Mouse (Mus musculus): ENCODE measurements around the gene Hpca. TPM values are rescaled to one million over a fixed set of nuclear protein-coding genes. Genes with fewer than 3 reads are reported as not detected.

Hpca gene
- polyA plus RNA-seq, 1 experiment from 2014 or later: 5.2 TPM

GRCm38 (mm10) chr4:129134799-129135585 is 13.2 kb upstream of the Hpca start:
- Histone ChIP-seq H3K4me2 (replicated peaks) (peak overlapping the region; percentile 51), H3K27ac (no peak overlapping the region), H3K9me3 (no peaks in the 10 kb centered on the region), H3K4me1 (replicated peaks) (peaks cover 27% of the 10 kb centered on the region), H3K27me3 (replicated peaks) (peaks cover 20% of the 10 kb centered on the region), H3K9ac (0 out of 2 replicates have a peak overlapping the region, but pooled peaks have one; percentile 16), H3K4me3 (replicated peaks) (no peak overlapping the region), H3K36me3 (no peaks in the 10 kb centered on the region)
- peak; percentile 41; the same call in 1 of the 2 replicates for ATAC-seq
- 14% methylated on average over 15 of the region's 15 CpGs for WGBS

DNA sequence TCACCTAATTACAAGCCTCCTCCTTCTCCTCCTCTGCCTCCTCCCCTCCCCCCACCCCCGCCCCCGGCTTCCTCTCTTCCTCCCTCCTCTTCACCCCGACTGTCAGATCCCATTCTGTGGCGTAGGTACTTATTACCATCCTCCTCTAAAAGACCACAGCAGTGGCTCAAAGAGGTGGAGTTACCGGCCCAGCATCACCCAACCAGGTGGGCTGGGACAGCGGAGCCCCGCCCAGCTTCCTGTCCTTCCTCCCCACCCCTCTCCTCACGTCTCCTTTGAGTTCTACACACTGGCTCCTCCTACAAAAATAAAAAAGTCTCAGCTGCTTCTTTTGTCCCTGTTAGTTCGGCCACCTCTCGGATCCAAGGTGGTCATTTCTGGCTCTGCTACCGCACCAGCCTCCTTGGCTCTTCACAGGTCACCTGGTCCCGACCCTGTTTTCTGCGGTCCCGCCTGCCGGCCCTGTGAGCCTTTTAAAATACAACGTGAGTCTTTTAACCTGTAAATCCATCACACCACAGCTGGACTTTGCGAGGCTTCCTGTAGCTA is 9.0 kb upstream of the Hpca start:
- Histone ChIP-seq H3K9me3 (no peaks in the 10 kb centered on the region), H3K27me3 (replicated peaks) (peaks cover 5% of the 10 kb centered on the region), H3K4me1 (replicated peaks) (peaks cover 27% of the 10 kb centered on the region), H3K4me3 (replicated peaks) (peak overlapping the region; percentile 26), H3K4me2 (replicated peaks) (peak overlapping the region; percentile 55), H3K36me3 (no peaks in the 10 kb centered on the region), H3K27ac (no peak overlapping the region), H3K9ac (peak overlapping the region; percentile 28)
- ATAC-seq: peak; percentile 69
- WGBS: 5% methylated on average over 17 of the region's 17 CpGs

DNA sequence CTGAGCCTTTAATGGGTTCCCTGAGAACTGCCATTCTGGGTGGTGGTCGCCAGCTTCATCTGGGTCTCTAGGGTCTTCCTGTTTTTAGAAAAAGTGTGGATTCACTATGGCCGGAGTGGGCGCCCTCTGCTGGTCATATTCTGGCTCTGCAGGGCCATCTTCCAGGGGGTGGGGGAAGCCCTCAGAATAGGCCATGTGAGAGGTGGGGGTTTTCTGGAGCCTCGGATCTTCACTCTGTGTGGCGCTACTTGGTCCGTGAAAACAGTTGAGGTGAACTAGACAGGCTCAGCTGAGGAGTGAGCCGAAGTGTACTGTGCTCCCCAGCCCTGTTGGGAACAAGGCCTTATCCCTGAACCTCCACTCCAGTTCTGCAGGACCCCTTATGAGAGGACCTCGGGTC is 8.3 kb upstream of the Hpca start:
- Histone ChIP-seq H3K9ac (no peak overlapping the region), H3K4me1 (replicated peaks) (peaks cover 33% of the 10 kb centered on the region), H3K4me2 (replicated peaks) (peak overlapping the region; percentile 55), H3K27me3 (replicated peaks) (peaks cover 2% of the 10 kb centered on the region; the same call in 1 of the 2 replicates), H3K27ac (no peak overlapping the region), H3K4me3 (replicated peaks) (no peak overlapping the region), H3K36me3 (no peaks in the 10 kb centered on the region), H3K9me3 (no peaks in the 10 kb centered on the region)
- 5% methylated on average over 8 of the region's 8 CpGs for WGBS
- peak; percentile 39 for ATAC-seq

DNA sequence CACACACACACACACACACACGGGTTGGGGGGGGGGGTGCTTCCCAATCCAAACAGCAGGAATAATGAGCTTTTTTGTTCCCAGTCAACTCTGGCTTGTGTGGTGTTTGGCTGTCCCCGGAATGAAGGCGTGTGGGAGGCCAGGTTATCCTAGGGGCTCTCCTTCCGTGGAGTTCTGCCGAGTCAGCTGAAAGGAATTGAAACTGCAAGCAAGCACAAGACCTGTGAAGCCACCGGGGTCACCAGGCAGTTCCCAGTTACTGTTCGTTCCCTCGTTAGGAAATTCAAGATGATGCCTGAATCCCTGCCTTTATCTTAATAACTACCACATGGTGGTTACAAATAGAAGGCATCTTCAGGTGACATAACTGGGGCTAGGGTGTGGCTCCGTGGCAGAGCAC is 7.6 kb upstream of the Hpca start:
- Histone ChIP-seq H3K27me3 (replicated peaks) (peaks cover 5% of the 10 kb centered on the region; the same call in 1 of the 2 replicates), H3K9ac (no peak overlapping the region), H3K27ac (no peak overlapping the region), H3K4me3 (replicated peaks) (no peak overlapping the region), H3K9me3 (no peaks in the 10 kb centered on the region), H3K4me2 (replicated peaks) (0 out of 2 replicates have a peak overlapping the region, but pooled peaks have one; percentile 55), H3K36me3 (no peaks in the 10 kb centered on the region), H3K4me1 (replicated peaks) (peaks cover 32% of the 10 kb centered on the region)
- 41% methylated on average over 9 of the region's 9 CpGs for WGBS
- no peak for ATAC-seq

DNA sequence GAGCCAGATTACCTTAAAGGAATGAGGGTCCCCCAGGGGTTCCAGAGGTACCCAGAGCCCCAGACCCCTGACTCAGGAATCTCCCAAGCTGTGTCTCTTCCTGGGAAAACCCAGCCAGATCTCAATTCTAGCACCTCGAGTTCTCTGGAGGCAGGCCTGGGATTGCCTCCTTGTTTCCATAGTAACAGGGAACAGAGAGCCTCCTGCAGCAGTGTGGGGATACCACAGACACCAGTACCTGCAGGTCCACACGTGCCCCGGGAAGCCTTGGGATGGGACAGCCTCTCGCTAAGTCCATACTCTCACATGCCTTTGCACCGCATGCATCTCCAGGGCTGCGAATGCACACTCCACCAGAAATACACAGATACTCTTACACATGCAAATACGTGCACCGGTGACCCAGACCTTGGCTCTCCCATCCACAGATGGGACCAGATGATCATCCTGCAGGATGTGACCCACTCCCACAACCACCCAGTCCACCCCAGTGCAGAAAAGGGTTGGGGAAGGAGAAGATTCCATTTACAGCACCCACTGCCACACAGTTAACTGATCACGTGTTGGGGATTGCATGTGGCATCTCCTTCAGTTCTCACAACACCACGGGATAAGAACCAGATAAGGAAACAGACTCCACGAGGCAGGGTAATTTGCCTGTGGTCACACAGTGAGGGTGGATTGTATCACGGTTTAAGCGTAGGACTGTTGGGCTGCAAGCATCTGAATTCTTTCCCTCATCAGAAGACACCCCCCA is 6.9 kb upstream of the Hpca start:
- H3K4me1 ChIP-seq (replicated peaks): peaks cover 32% of the 10 kb centered on the region
- 59% methylated on average over 13 of the region's 13 CpGs for WGBS
- no peak overlapping the region for H3K9ac ChIP-seq
- no peaks in the 10 kb centered on the region for H3K9me3 ChIP-seq
- no peak overlapping the region for H3K4me3 ChIP-seq (replicated peaks)
- H3K4me2 ChIP-seq (replicated peaks): no peak overlapping the region
- no peak for ATAC-seq
- H3K36me3 ChIP-seq: no peaks in the 10 kb centered on the region
- no peak overlapping the region for H3K27ac ChIP-seq
- H3K27me3 ChIP-seq (replicated peaks): peaks cover 7% of the 10 kb centered on the region

GRCm38 (mm10) chr4:129125736-129126451 is 4.1 kb upstream of the Hpca start:
- Histone ChIP-seq H3K27ac (no peak overlapping the region), H3K9ac (no peak overlapping the region), H3K9me3 (no peaks in the 10 kb centered on the region), H3K27me3 (replicated peaks) (peaks cover 32% of the 10 kb centered on the region), H3K4me1 (replicated peaks) (peaks cover 42% of the 10 kb centered on the region), H3K4me2 (replicated peaks) (peak overlapping the region; percentile 50), H3K36me3 (no peaks in the 10 kb centered on the region), H3K4me3 (replicated peaks) (peak overlapping the region; percentile 18; the same call in 1 of the 2 replicates)
- 0 out of 2 replicates have a peak, but pooled peaks have one; percentile 14 for ATAC-seq
- 17% methylated on average over 19 of the region's 19 CpGs for WGBS

- Histone ChIP-seq H3K36me3 (no peaks in the 10 kb centered on the region), H3K9ac (no peak overlapping the region), H3K9me3 (no peaks in the 10 kb centered on the region), H3K4me1 (replicated peaks) (peaks cover 35% of the 10 kb centered on the region), H3K4me3 (replicated peaks) (peak overlapping the region; percentile 9; the same call in 1 of the 2 replicates), H3K4me2 (replicated peaks) (peak overlapping the region; percentile 34), H3K27ac (no peak overlapping the region), H3K27me3 (replicated peaks) (peaks cover 40% of the 10 kb centered on the region)
- WGBS: 5% methylated on average over 13 of the region's 13 CpGs
- no peak for ATAC-seq
These were observed 2.9 kb upstream of the Hpca start for GRCm38 (mm10) chr4:129124652-129125146.

GRCm38 (mm10) chr4:129122719-129123118 is 883 bp upstream of the Hpca start:
- no peaks in the 10 kb centered on the region for H3K9me3 ChIP-seq
- 27% methylated on average over 8 of the region's 8 CpGs for WGBS
- no peaks in the 10 kb centered on the region for H3K36me3 ChIP-seq
- peaks cover 52% of the 10 kb centered on the region for H3K27me3 ChIP-seq (replicated peaks)
- ATAC-seq: no peak
- H3K4me2 ChIP-seq (replicated peaks): no peak overlapping the region
- H3K9ac ChIP-seq: no peak overlapping the region
- no peak overlapping the region for H3K4me3 ChIP-seq (replicated peaks)
- H3K4me1 ChIP-seq (replicated peaks): peaks cover 31% of the 10 kb centered on the region
- no peak overlapping the region for H3K27ac ChIP-seq

GRCm38 (mm10) chr4:129122107-129122506 is 271 bp upstream of the Hpca start:
- Histone ChIP-seq H3K4me3 (replicated peaks) (no peak overlapping the region), H3K9me3 (no peaks in the 10 kb centered on the region), H3K4me1 (replicated peaks) (peaks cover 31% of the 10 kb centered on the region), H3K27me3 (replicated peaks) (peaks cover 52% of the 10 kb centered on the region), H3K9ac (no peak overlapping the region), H3K27ac (no peak overlapping the region), H3K36me3 (no peaks in the 10 kb centered on the region), H3K4me2 (replicated peaks) (no peak overlapping the region)
- ATAC-seq: no peak
- WGBS: 25% methylated on average over 9 of the region's 9 CpGs

DNA sequence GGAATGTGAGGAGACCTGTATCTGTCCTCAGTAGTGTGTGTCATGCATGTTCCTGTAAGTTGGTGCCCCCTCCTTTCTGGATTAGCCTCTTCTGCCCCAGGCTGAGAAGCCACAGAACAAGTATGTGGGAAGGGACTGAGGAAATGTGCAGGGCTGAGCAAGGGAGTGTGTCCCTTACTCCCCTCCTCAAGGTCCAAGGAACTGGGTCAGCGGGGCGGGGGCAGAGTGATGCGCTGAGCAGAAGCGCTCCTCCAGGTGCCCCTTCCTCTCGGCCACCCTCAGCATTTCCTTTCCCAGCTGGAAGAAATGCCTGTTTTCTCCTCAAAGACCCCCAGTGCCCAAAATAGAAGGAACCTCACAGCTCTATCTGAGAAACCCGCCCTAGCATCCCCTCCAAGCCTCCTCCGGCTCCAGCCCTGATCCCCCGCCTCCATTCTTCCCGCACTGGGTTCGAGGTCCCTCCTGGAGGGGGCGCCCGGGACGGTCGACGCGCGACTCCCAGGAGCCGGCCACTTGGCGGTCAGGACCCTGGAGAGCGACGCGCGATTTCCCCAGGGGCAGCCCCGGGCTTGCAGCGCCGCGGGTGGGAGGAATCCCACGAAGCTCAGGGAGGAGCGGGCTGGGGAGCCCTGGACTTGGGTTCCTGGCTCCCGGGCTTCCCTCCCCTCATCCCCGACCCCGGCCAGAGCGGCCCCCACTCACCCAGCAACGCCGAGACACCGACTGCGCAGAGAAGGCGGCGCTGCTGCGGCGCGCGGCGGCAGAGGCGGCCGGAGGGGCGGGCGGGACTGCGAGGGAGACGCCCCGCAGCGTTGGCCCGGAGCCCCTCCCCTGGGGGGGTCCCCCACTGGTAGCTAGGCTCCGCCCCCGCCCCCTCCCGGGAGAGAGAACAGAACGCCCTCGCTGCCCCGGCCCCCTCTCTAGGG is 1.1 kb downstream of the Hpca start:
- 2% methylated on average over 50 of the region's 59 CpGs for WGBS
- Histone ChIP-seq H3K4me2 (replicated peaks) (peak overlapping the region; percentile 97), H3K27me3 (replicated peaks) (peaks cover 50% of the 10 kb centered on the region), H3K9ac (no peak overlapping the region), H3K4me3 (replicated peaks) (peak overlapping the region; percentile 49), H3K4me1 (replicated peaks) (peaks cover 25% of the 10 kb centered on the region), H3K36me3 (no peaks in the 10 kb centered on the region), H3K9me3 (no peaks in the 10 kb centered on the region), H3K27ac (no peak overlapping the region)
- peak; percentile 66 for ATAC-seq

DNA sequence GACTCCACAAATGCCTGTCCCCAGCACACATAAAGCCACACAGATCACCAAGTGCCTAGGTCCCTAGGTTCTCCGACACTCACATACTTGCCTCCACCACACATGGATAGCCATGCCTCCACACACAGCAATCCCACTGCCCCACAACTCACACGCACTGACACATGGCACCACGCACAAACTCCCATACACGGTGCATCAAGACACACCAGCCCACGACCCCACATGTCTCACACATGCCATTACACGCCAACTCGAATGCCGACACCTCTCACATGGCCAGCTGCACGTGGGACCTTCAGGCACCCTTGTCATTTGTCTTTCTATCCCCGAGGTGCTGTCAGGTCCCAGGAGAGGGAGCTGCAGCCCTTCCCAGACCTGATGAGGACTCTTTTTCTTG is 2.1 kb downstream of the Hpca start:
- Histone ChIP-seq H3K9ac (no peak overlapping the region), H3K4me1 (replicated peaks) (peaks cover 15% of the 10 kb centered on the region), H3K36me3 (no peaks in the 10 kb centered on the region), H3K4me3 (replicated peaks) (no peak overlapping the region), H3K9me3 (no peaks in the 10 kb centered on the region), H3K4me2 (replicated peaks) (no peak overlapping the region), H3K27ac (no peak overlapping the region), H3K27me3 (replicated peaks) (peaks cover 50% of the 10 kb centered on the region)
- no peak for ATAC-seq
- WGBS: 73% methylated on average over 10 of the region's 10 CpGs

All from intestine, embryonic 15.5 days (tissue).